Mouse (Mus musculus) forebrain, embryonic 10.5 days (tissue): ENCODE results near the gene Hnrnpa3. TPM values are rescaled to one million over a fixed set of nuclear protein-coding genes. Genes with fewer than 3 reads are reported as not detected.
A peak's percentile ranks its signal among the peaks of the same experiment; 100 is the strongest.

Source experiments
- DNase-seq: peaks from one replicate; pipeline ENCODE4 v3.0.0-alpha.2; 2017; ENCODE audit warnings: low spot score; ENCODE audit errors: extremely low spot score
- H3K27ac ChIP-seq: fragments of 300-500 bp; sonication (generic); 2 replicates; pipeline ENCODE4 v1.5.1; 2016; ENCODE audit warnings: mild to moderate bottlenecking
- H3K27me3 ChIP-seq: fragments of 300-500 bp; sonication (generic); 2 replicates; pipeline ENCODE4 v1.6.1; 2016; ENCODE audit warnings: mild to moderate bottlenecking; ENCODE audit not compliant: poor library complexity, severe bottlenecking
- H3K36me3 ChIP-seq: fragments of 300-500 bp; sonication (generic); replicated peaks from 2 replicates; pipeline ENCODE4 v1.6.1; 2016; ENCODE audit warnings: mild to moderate bottlenecking, moderate library complexity
- H3K4me1 ChIP-seq: fragments of 300-500 bp; sonication (generic); 2 replicates; pipeline ENCODE4 v1.6.1; 2016
- H3K4me3 ChIP-seq: fragments of 300-500 bp; sonication (generic); 2 replicates; pipeline ENCODE4 v1.5.1; 2016; ENCODE audit warnings: mild to moderate bottlenecking, moderate library complexity
- H3K9me3 ChIP-seq: fragments of 300-500 bp; sonication (generic); 2 replicates; pipeline ENCODE4 v1.6.1; 2016; ENCODE audit warnings: mild to moderate bottlenecking, moderate library complexity
- WGBS: fragments of 180-500 bp; shearing (Covaris S2); methylation state at CpG from one replicate; pipeline ENCODE4 v1.1.7; 2016; 5-methylcytosine and 5-hydroxymethylcytosine counted together
- polyA plus RNA-seq: library from polyadenylated mRNA; unstranded; fragments of >200 nt; fragmentation: Nextera tagmentation; extraction: Ambion mirVana; gene quantifications from 2 replicates; pipeline ENCODE4 v1.2.1, GENCODE M21; 2016

The Hnrnpa3 gene
- polyA plus RNA-seq, 1 experiment from 2014 or later: 405 TPM

DNA sequence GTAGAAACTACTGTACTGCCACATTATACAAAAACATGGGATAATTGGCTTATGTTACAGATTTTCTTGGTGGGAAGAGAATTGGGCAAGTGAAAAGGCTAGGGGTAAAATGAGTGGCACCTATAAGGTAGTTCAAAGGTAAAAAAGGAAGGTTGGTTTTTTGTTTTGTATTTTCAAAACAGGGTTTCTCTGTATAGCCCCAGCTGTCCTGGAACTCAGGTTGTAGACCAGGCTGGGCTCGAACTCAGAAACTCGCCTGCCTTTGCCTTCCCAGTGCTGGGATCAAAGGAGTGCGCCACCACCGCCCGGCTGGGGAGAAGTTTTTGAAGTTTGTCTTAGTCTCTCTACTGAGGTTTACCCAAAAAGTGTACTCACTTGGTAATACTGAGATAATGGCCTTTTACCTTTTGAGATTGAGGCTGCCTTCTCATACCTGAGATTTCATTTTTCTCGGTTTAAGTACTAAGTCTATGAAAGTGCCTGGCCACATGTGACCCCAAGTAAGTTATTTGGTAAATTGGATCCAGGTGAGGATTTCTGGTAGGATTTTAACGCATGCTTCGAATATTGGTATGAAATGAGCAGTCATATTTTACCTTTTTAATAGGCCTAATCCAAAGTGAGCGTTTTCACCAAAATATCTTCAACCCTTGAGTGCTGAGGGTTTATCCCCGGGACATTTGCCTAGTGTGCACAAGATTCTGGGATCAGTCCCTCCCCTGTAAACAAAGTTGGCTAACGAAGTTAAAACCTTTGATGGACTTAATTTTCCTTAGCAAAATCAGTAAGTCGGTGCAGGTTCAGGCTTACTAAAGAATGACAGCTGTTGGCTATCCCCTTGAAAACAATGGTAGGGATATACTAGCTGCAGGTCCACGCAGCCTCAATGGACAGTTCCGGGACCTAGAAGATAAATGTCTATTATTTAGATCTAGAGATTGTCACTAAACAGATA, 10.7 kb downstream of the Hnrnpa3 start:
- Histone ChIP-seq H3K27me3 (no peaks in the 10 kb centered on the region), H3K27ac (no peak overlapping the region), H3K9me3 (no peaks in the 10 kb centered on the region), H3K4me3 (no peak overlapping the region), H3K36me3 (peaks cover 22% of the 10 kb centered on the region), H3K4me1 (no peaks in the 10 kb centered on the region)
- peak; percentile 42 for DNase-seq
- 45% methylated on average over 14 of the region's 14 CpGs for WGBS

DNA sequence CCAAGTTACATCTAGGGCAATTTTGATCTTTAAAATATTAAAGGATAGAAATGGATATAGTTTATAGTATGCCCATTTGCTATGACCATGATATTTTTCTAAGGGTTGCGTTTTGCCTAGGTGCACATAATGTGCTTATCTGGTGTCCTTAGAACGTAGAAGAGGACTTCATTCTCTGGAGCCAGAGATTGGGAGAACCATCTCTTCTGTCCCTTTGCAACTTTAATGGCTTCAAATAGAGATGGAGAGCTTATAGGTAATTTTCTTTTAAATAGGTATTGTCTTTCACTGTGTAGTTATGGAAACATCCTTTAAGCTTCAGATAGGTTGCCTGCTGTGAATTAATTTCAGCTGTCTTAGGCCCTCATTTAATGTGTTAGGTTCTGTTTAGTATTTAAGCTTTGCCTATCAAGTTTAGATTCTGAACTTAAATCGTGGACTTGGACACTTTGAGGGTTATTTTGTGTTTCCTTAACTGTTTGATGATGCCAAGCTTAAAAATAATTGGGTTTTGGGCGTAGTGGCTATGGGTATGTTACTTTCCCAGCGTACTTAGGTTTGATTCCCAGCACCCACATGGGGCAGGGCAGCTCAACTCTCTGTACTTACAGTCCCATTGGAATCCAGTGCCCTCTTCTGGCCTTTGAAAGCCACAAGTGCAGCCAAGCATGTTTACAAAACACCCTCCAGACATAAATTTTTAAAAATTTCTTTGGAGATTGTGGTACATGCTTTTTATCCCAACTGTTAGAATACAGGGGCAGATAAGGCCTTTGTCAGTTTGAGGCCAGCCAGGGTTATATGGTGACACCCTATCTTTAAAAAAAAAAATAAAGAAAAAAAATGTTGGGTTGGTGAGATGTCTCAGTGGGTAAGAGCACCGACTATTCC, 11.6 kb downstream of the Hnrnpa3 start:
- no peak for DNase-seq
- H3K36me3 ChIP-seq: peaks cover 26% of the 10 kb centered on the region

DNA sequence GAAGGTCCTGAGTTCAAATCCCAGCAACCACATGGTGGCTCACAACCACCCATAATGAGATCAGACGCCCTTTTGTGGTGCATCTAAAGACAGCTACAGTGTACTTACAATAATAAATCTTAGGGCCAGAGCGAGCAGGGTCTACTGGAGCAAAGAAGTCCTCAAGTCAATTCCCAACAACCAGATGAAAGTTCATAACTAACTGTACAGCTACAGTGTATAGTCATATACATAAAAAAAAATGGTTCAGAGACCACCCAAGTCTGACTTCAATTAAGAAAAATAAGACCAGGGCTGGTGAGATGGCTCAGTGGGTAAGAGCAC, 12.2 kb downstream of the Hnrnpa3 start:
- Histone ChIP-seq H3K9me3 (no peaks in the 10 kb centered on the region), H3K4me1 (no peaks in the 10 kb centered on the region), H3K4me3 (no peak overlapping the region), H3K27me3 (no peaks in the 10 kb centered on the region), H3K36me3 (peaks cover 29% of the 10 kb centered on the region), H3K27ac (no peak overlapping the region)
- 92% methylated on average over 2 of the region's 2 CpGs for WGBS
- no peak for DNase-seq

More for the DNA sequence above, 11.6 kb downstream of the Hnrnpa3 start:
- no peaks in the 10 kb centered on the region for H3K4me1 ChIP-seq
- 83% methylated on average over 6 of the region's 6 CpGs for WGBS
- H3K9me3 ChIP-seq: no peaks in the 10 kb centered on the region
- H3K27me3 ChIP-seq: no peaks in the 10 kb centered on the region
- H3K27ac ChIP-seq: no peak overlapping the region
- H3K4me3 ChIP-seq: no peak overlapping the region

GRCm38 (mm10) chr2:75672561-75672960, 13.5 kb downstream of the Hnrnpa3 start:
- 90% methylated on average over 3 of the region's 3 CpGs for WGBS
- no peaks in the 10 kb centered on the region for H3K27me3 ChIP-seq
- no peak overlapping the region for H3K4me3 ChIP-seq
- H3K4me1 ChIP-seq: no peaks in the 10 kb centered on the region
- H3K9me3 ChIP-seq: no peaks in the 10 kb centered on the region
- no peak overlapping the region for H3K27ac ChIP-seq
- DNase-seq: no peak
- peaks cover 40% of the 10 kb centered on the region for H3K36me3 ChIP-seq

- Histone ChIP-seq H3K4me3 (no peak overlapping the region), H3K27me3 (no peaks in the 10 kb centered on the region), H3K27ac (no peak overlapping the region), H3K9me3 (no peaks in the 10 kb centered on the region), H3K36me3 (peaks cover 51% of the 10 kb centered on the region), H3K4me1 (peaks cover 6% of the 10 kb centered on the region)
- DNase-seq: no peak
- 89% methylated on average over 14 of the region's 14 CpGs for WGBS
Measured at GRCm38 (mm10) chr2:75676567-75676966, 17.5 kb downstream of the Hnrnpa3 start.

GRCm38 (mm10) chr2:75679947-75680346, 20.9 kb downstream of the Hnrnpa3 start:
- no peak overlapping the region for H3K27ac ChIP-seq
- H3K9me3 ChIP-seq: no peaks in the 10 kb centered on the region
- H3K27me3 ChIP-seq: no peaks in the 10 kb centered on the region
- WGBS: 92% methylated on average over 8 of the region's 8 CpGs
- peaks cover 11% of the 10 kb centered on the region for H3K4me1 ChIP-seq
- no peak overlapping the region for H3K4me3 ChIP-seq
- no peak for DNase-seq
- peaks cover 37% of the 10 kb centered on the region for H3K36me3 ChIP-seq

- peaks cover 11% of the 10 kb centered on the region for H3K4me1 ChIP-seq
- no peaks in the 10 kb centered on the region for H3K27me3 ChIP-seq
- no peaks in the 10 kb centered on the region for H3K9me3 ChIP-seq
- DNase-seq: no peak
- H3K27ac ChIP-seq: peak overlapping the region; percentile 35; the same call in 1 of the 2 replicates
- H3K36me3 ChIP-seq: peaks cover 23% of the 10 kb centered on the region
- WGBS: 75% methylated on average over 7 of the region's 7 CpGs
- H3K4me3 ChIP-seq: no peak overlapping the region
Measured at GRCm38 (mm10) chr2:75681439-75681838, 22.4 kb downstream of the Hnrnpa3 start.

GRCm38 (mm10) chr2:75682978-75683709, 24.1 kb downstream of the Hnrnpa3 start:
- DNase-seq: no peak
- WGBS: 85% methylated on average over 15 of the region's 15 CpGs
- Histone ChIP-seq H3K9me3 (no peaks in the 10 kb centered on the region), H3K36me3 (peaks cover 12% of the 10 kb centered on the region), H3K4me3 (no peak overlapping the region), H3K27ac (peak overlapping the region; percentile 45; the same call in 1 of the 2 replicates), H3K27me3 (no peaks in the 10 kb centered on the region), H3K4me1 (peaks cover 11% of the 10 kb centered on the region)

DNA sequence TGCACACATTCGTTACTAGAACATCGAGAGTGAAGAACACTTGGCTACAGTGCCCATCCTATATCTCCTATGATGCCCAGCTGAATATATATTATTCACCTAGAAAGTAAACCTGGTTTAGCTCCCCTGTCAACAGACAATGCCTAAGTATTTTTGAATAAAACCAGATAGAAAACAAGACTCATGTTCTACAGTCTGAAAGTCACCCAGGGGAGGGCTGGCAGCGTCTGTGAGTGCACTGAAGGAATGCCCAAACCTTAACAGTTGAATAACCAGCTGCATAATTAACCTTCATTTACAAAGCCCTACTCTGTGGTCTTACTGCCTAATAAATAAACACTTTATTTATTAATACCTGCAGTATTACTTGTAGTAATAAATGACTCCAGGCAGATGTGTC, 25.5 kb downstream of the Hnrnpa3 start:
- Histone ChIP-seq H3K9me3 (no peaks in the 10 kb centered on the region), H3K36me3 (no peaks in the 10 kb centered on the region; the same call in 1 of the 2 replicates), H3K27ac (no peak overlapping the region), H3K4me3 (no peak overlapping the region), H3K4me1 (peaks cover 13% of the 10 kb centered on the region), H3K27me3 (no peaks in the 10 kb centered on the region)
- DNase-seq: no peak
- 91% methylated on average over 3 of the region's 3 CpGs for WGBS

- Histone ChIP-seq H3K27me3 (no peaks in the 10 kb centered on the region), H3K9me3 (no peaks in the 10 kb centered on the region), H3K36me3 (no peaks in the 10 kb centered on the region; the same call in 1 of the 2 replicates), H3K4me3 (no peak overlapping the region), H3K4me1 (peaks cover 15% of the 10 kb centered on the region), H3K27ac (no peak overlapping the region)
- no peak for DNase-seq
- WGBS: 83% methylated on average over 6 of the region's 6 CpGs
Measured at GRCm38 (mm10) chr2:75685458-75685861, 26.4 kb downstream of the Hnrnpa3 start.

DNA sequence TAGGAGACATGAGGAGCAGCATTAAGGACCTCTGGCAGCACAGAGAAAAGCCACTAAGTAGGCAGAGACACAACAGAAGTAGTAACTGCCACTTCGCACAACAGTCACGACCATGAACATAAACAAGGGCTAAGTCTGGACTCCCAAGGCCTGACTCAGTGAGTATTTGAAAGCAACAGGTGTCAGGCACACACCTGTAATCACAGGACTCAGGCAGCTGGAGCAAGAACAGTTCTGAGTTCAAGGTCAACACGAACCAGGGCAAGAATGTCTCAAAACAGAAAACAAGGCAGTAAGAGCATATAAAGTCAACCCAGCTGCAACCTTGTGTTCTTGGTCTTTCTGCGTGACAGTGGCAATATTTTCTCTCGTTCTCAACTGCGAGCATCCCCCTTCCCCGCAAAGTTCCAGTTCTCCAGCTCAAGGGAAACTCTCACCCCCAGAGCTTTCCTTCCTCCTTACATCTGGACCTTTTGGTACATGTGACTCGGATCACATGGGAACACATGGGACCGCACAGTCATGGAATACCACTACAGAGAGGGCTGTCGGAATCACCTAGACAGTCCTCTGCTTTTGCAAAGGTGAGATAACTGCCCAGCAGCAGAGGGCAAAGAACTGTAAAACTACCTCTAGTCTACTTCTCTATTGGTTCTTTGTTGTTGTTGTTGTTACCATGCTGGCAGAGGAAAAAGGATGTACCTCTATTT, 28.1 kb downstream of the Hnrnpa3 start:
- peaks cover 12% of the 10 kb centered on the region for H3K4me1 ChIP-seq
- H3K27me3 ChIP-seq: no peaks in the 10 kb centered on the region
- no peaks in the 10 kb centered on the region; the same call in 1 of the 2 replicates for H3K36me3 ChIP-seq
- no peaks in the 10 kb centered on the region for H3K9me3 ChIP-seq
- WGBS: 93% methylated on average over 10 of the region's 10 CpGs
- H3K4me3 ChIP-seq: no peak overlapping the region
- no peak overlapping the region for H3K27ac ChIP-seq
- DNase-seq: no peak

DNA sequence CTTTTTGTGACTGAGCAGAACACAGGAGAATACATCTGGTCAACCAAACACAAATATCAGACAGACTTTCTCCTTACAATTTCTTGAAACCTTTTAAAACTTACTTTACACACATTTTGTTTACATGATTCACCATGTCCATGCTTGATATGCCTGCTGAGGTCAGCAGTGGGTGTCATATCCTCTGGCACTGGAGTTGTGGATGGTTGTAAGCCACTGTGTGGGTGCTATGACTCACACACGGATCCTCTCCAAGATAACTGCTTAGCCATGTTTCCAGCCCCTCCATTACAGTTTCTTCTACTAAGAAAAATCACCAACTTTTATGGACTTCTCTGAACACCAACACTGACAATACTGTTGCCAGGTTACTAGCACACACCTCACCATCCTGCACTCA, 29.8 kb downstream of the Hnrnpa3 start:
- H3K27me3 ChIP-seq: no peaks in the 10 kb centered on the region
- H3K4me1 ChIP-seq: peaks cover 24% of the 10 kb centered on the region
- WGBS: 96% methylated on average over 1 of the region's 1 CpGs
- DNase-seq: no peak
- H3K9me3 ChIP-seq: no peaks in the 10 kb centered on the region
- H3K27ac ChIP-seq: no peak overlapping the region
- no peak overlapping the region for H3K4me3 ChIP-seq
- no peaks in the 10 kb centered on the region; the same call in 1 of the 2 replicates for H3K36me3 ChIP-seq
